Mouse (Mus musculus): Measurements from ENCODE around the gene E2f8.

DNA sequence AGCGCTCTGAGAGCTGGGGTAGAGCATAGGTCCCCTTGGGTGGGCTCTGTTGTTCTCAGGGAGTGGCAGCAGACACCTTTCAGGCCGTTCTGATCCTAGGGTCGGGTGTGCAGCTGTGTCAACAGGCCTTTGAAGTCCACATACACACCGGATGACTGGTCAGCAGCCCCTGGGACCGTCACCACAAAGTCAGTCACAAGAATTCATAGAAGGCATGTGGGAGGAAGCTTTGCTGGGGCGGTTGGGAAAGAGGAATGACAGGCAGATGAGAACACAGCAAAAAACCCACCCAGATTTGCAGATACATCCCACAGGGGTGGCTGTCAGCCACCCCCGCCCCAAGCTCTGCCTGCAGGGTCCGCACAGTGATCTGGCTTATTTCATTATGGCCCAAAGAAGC is 6.6 kb upstream of the E2f8 start:
- TF ChIP-seq CTCF (IDR thresholded peaks at IDR 0.05; ENCODE audit: borderline replicate concordance, extremely low read depth, insufficient read depth, insufficient read length): no peak
- no peak for TF ChIP-seq POLR2A (IDR thresholded peaks at IDR 0.05; ENCODE audit: borderline replicate concordance, extremely low read depth, insufficient read depth, insufficient read length, poor library complexity, severe bottlenecking)

Data from brain, embryonic 14.5 days (tissue).